Mouse (Mus musculus) MEL (cell line): ENCODE measurements around the gene Sema4f. TPM values are rescaled to one million over a fixed set of nuclear protein-coding genes. Genes with fewer than 3 reads are reported as not detected.

Experiments used
- DNase-seq: peaks from one replicate; pipeline ENCODE4 v3.0.0; 2011; ENCODE audit warnings: low read depth, low spot score
- H3K27ac ChIP-seq: 2 replicates; pipeline ENCODE4 v1.5.1; 2012; ENCODE audit warnings: low read depth, mild to moderate bottlenecking, control low read depth, low read length, moderate library complexity; ENCODE audit not compliant: control insufficient read depth
- H3K27me3 ChIP-seq, 2 experiments: fragments of 150-350 bp in 1 of 2; sonication (generic) in 1 of 2; 2 replicates each; pipeline ENCODE4 v1.6.1; 2012; ENCODE audit warnings: low read length in 2 of 2, mild to moderate bottlenecking in 2 of 2, improper control_type of control experiment in 1 of 2, moderate library complexity in 1 of 2; ENCODE audit not compliant: insufficient read depth in 2 of 2, control insufficient read depth in 1 of 2
- H3K36me3 ChIP-seq, 2 experiments: 2 replicates each; pipeline ENCODE4 v1.6.1; 2012 to 2014; ENCODE audit warnings: low read length in 2 of 2, improper control_type of control experiment in 1 of 2, inconsistent platforms in 1 of 2, mild to moderate bottlenecking in 1 of 2; ENCODE audit not compliant: insufficient read depth in 2 of 2, control insufficient read depth in 1 of 2
- H3K4me1 ChIP-seq, 2 experiments: fragments of 150-350 bp in 1 of 2; sonication (generic) in 1 of 2; 2 replicates each; pipeline ENCODE4 v1.6.1; 2012; ENCODE audit warnings: low read length in 2 of 2, improper control_type of control experiment in 1 of 2, mild to moderate bottlenecking in 1 of 2; ENCODE audit not compliant: insufficient read depth in 2 of 2, control insufficient read depth in 1 of 2
- H3K4me3 ChIP-seq, 2 experiments: fragments of 150-350 bp in 1 of 2; sonication (generic) in 1 of 2; 2 replicates each; pipeline ENCODE4 v1.5.1; 2012; ENCODE audit warnings: low read depth in 2 of 2, low read length in 2 of 2, mild to moderate bottlenecking in 2 of 2, moderate library complexity in 2 of 2, control low read depth in 1 of 2, improper control_type of control experiment in 1 of 2; ENCODE audit not compliant: control insufficient read depth in 1 of 2, insufficient read depth in 1 of 2
- H3K79me2 ChIP-seq: 2 replicates; pipeline ENCODE4 v1.6.1; 2012; ENCODE audit warnings: mild to moderate bottlenecking, low read length, moderate library complexity; ENCODE audit not compliant: control insufficient read depth, poor library complexity, insufficient read depth
- H3K9ac ChIP-seq: 2 replicates; pipeline ENCODE4 v1.6.1; 2012; ENCODE audit warnings: low read depth, mild to moderate bottlenecking, control low read depth, low read length, moderate library complexity; ENCODE audit not compliant: control insufficient read depth, poor library complexity, severe bottlenecking
- H3K9me3 ChIP-seq: fragments of 150-350 bp; sonication (generic); replicated peaks from 2 replicates; pipeline ENCODE4 v1.6.1; 2012; ENCODE audit warnings: mild to moderate bottlenecking, low read length, improper control_type of control experiment, moderate library complexity; ENCODE audit not compliant: insufficient read depth
- BHLHE40 ChIP-seq: IDR thresholded peaks from 2 replicates; pipeline ENCODE4 v1.6.1; 2012; ENCODE audit warnings: low read depth, mild to moderate bottlenecking, inconsistent platforms, low read length, improper control_type of control experiment, borderline replicate concordance
- CTCF ChIP-seq, 3 experiments: IDR thresholded peaks in 2 of 3; conservative IDR thresholded peaks in 1 of 3; 2 replicates each; pipeline ENCODE4 v1.5.1; 2011 to 2012; ENCODE audit warnings: low read length in 3 of 3, low read depth in 2 of 3, mild to moderate bottlenecking in 2 of 3, improper control_type of control experiment in 1 of 3, inconsistent platforms in 1 of 3, mixed read lengths in 1 of 3, moderate library complexity in 1 of 3; ENCODE audit not compliant: control insufficient read depth in 1 of 3, insufficient read depth in 1 of 3, poor library complexity in 1 of 3, severe bottlenecking in 1 of 3
- ETS1 ChIP-seq: IDR thresholded peaks from 2 replicates; pipeline ENCODE4 v1.6.1; 2012; ENCODE audit warnings: low read depth, mild to moderate bottlenecking, inconsistent platforms, low read length, improper control_type of control experiment, moderate library complexity
- MYC ChIP-seq: IDR thresholded peaks from 2 replicates; pipeline ENCODE4 v1.6.1; 2011; ENCODE audit warnings: low read depth, mild to moderate bottlenecking, low read length, improper control_type of control experiment, moderate library complexity
- SMC3 ChIP-seq: IDR thresholded peaks from 2 replicates; pipeline ENCODE4 v1.6.1; 2011; ENCODE audit warnings: low read depth, low read length, improper control_type of control experiment
- USF1 ChIP-seq: IDR thresholded peaks from 2 replicates; pipeline ENCODE4 v1.6.1; 2014; ENCODE audit warnings: low read depth, mild to moderate bottlenecking, inconsistent platforms, low read length, improper control_type of control experiment, moderate library complexity
- ZC3H11A ChIP-seq: IDR thresholded peaks from 2 replicates; pipeline ENCODE4 v1.6.1; 2012; ENCODE audit warnings: low read depth, mild to moderate bottlenecking, inconsistent platforms, low read length, improper control_type of control experiment
- polyA plus RNA-seq, 2 experiments: library from polyadenylated mRNA; stranded (reverse) in 1 of 2; unstranded in 1 of 2; fragments of >175 nt in 1 of 2; fragments of >200 nt in 1 of 2; gene quantifications; 2 replicates each; pipeline versions ENCODE4 v1.2.1 to v1.2.4; 2012; ENCODE audit warnings: low replicate concordance in 2 of 2, low read depth in 1 of 2; ENCODE audit not compliant: insufficient read length in 2 of 2, insufficient read depth in 1 of 2, missing spikeins in 1 of 2
- total RNA-seq: library from RNA; depleted of rRNA; stranded (reverse); fragments of 300-350 nt; gene quantifications from 2 replicates; pipeline ENCODE4 v1.2.3, GENCODE M21; 2012

Gene Sema4f
- total and polyA plus RNA-seq, 3 experiments, result 0.01 to 0.04 TPM; not detected in 1

GRCm38 (mm10) chr6:82925005-82925404 is 14.6 kb downstream of the Sema4f start:
- H3K9me3 ChIP-seq, result no peaks in the 10 kb centered on the region
- H3K9ac ChIP-seq, result no peak overlapping the region
- no peaks in the 10 kb centered on the region for H3K36me3 ChIP-seq
- no peak for TF ChIP-seq BHLHE40
- peak; percentile 15 to 42 (median 24); a peak in 4 of 6 replicates for TF ChIP-seq CTCF (IDR thresholded peaks at IDR 0.05 in 2 of 3, conservative IDR thresholded peaks at IDR 0.05 in 1 of 3; ENCODE audit: control insufficient read depth in 1 of 3, insufficient read depth in 1 of 3, low read depth in 2 of 3, low read length in 3 of 3, poor library complexity in 1 of 3, severe bottlenecking in 1 of 3)
- 0 out of 2 replicates have a peak, but pooled peaks have one; percentile 15 for TF ChIP-seq MYC
- TF ChIP-seq SMC3, result peak; percentile 22; the same call in 1 of the 2 replicates
- peaks cover 21 to 24% of the 10 kb centered on the region in 2 experiments for H3K27me3 ChIP-seq
- no peaks in the 10 kb centered on the region for H3K4me1 ChIP-seq
- no peak overlapping the region for H3K4me3 ChIP-seq
- peak; percentile 38 for DNase-seq
- H3K27ac ChIP-seq, result no peak overlapping the region
- H3K79me2 ChIP-seq, result no peaks in the 10 kb centered on the region

GRCm38 (mm10) chr6:82921426-82922224 is 17.9 kb downstream of the Sema4f start:
- Histone ChIP-seq H3K9me3 (no peaks in the 10 kb centered on the region), H3K4me1 (no peaks in the 10 kb centered on the region), H3K9ac (no peak overlapping the region), H3K4me3 (no peak overlapping the region), H3K27me3 (peaks cover 2 to 12% of the 10 kb centered on the region in 2 experiments), H3K79me2 (no peaks in the 10 kb centered on the region), H3K27ac (no peak overlapping the region), H3K36me3 (no peaks in the 10 kb centered on the region)
- TF ChIP-seq ZC3H11A, result no peak
- TF ChIP-seq USF1, result peak; percentile 63
- DNase-seq, result no peak

- Histone ChIP-seq H3K79me2 (no peaks in the 10 kb centered on the region), H3K36me3 (no peaks in the 10 kb centered on the region), H3K9ac (no peak overlapping the region), H3K27ac (no peak overlapping the region), H3K4me1 (no peaks in the 10 kb centered on the region), H3K9me3 (no peaks in the 10 kb centered on the region), H3K27me3 (peaks cover 2 to 8% of the 10 kb centered on the region in 2 experiments; a peak in 3 of 4 replicates), H3K4me3 (no peak overlapping the region)
- TF ChIP-seq CTCF (IDR thresholded peaks at IDR 0.05 in 2 of 3, conservative IDR thresholded peaks at IDR 0.05 in 1 of 3; ENCODE audit: control insufficient read depth in 1 of 3, insufficient read depth in 1 of 3, low read depth in 2 of 3, low read length in 3 of 3, poor library complexity in 1 of 3, severe bottlenecking in 1 of 3) (peak in 2 of 3 experiments; percentile 12 to 18; a peak in 1 of 6 replicates), ETS1 (no peak)
- DNase-seq, result no peak
These were observed 20.0 kb downstream of the Sema4f start for GRCm38 (mm10) chr6:82919520-82919919.
